Mouse (Mus musculus) limb, embryonic 11.5 days (tissue): ENCODE results near the gene Pask. TPM values are rescaled to one million over a fixed set of nuclear protein-coding genes. Genes with fewer than 3 reads are reported as not detected.
A peak's percentile ranks its signal among the peaks of the same experiment; 100 is the strongest.

Source experiments
- ATAC-seq: fragments of 200-750 bp; cut with Nextera tagmentation; 2 replicates; pipeline ENCODE4 v1.8.0; 2017; ENCODE audit warnings: low read depth; ENCODE audit not compliant: insufficient number of reproducible peaks, low FRiP score, low TSS enrichment
- DNase-seq: peaks from one replicate; pipeline ENCODE4 v3.0.0-alpha.2; 2015; ENCODE audit warnings: low spot score
- H3K27ac ChIP-seq: fragments of 300-500 bp; sonication (generic); replicated peaks from 2 replicates; pipeline ENCODE4 v1.5.1; 2014; ENCODE audit warnings: low read depth, mild to moderate bottlenecking, low read length
- H3K27me3 ChIP-seq: fragments of 300-500 bp; sonication (generic); 2 replicates; pipeline ENCODE4 v1.6.1; 2014; ENCODE audit warnings: mild to moderate bottlenecking, low read length, mixed read lengths; ENCODE audit not compliant: control insufficient read depth, insufficient read depth
- H3K36me3 ChIP-seq: fragments of 300-500 bp; sonication (generic); 2 replicates; pipeline ENCODE4 v1.6.1; 2014; ENCODE audit warnings: mild to moderate bottlenecking, low read length, moderate library complexity, mixed read lengths; ENCODE audit not compliant: control insufficient read depth, insufficient read depth
- H3K4me1 ChIP-seq: fragments of 300-500 bp; sonication (generic); 2 replicates; pipeline ENCODE4 v1.6.1; 2014; ENCODE audit warnings: low read length, mixed read lengths; ENCODE audit not compliant: control insufficient read depth, insufficient read depth
- H3K4me2 ChIP-seq: fragments of 300-500 bp; sonication (generic); 2 replicates; pipeline ENCODE4 v1.6.1; 2014; ENCODE audit warnings: low read depth, mild to moderate bottlenecking, moderate library complexity; ENCODE audit not compliant: severe bottlenecking
- H3K4me3 ChIP-seq: fragments of 300-500 bp; sonication (generic); 2 replicates; pipeline ENCODE4 v1.5.1; 2014; ENCODE audit warnings: low read depth, low read length
- H3K9ac ChIP-seq: fragments of 300-500 bp; sonication (generic); 2 replicates; pipeline ENCODE4 v1.6.1; 2014; ENCODE audit warnings: mild to moderate bottlenecking, low read length
- H3K9me3 ChIP-seq: fragments of 300-500 bp; sonication (generic); 2 replicates; pipeline ENCODE4 v1.6.1; 2016; ENCODE audit warnings: low read length; ENCODE audit not compliant: control insufficient read depth
- whole genome bisulfite sequencing: fragments of 180-500 bp; shearing (Covaris S2); extraction: QIAGEN DNeasy Blood & Tissue Kit; methylation state at CpG from one replicate; pipeline ENCODE4 v1.1.7; 2014; 5-methylcytosine and 5-hydroxymethylcytosine counted together
- polyA plus RNA-seq: library from polyadenylated mRNA; unstranded; fragments of >200 nt; fragmentation: Nextera tagmentation; extraction: Ambion mirVana; gene quantifications from 2 replicates; pipeline ENCODE4 v1.2.1, GENCODE M21; 2014

The Pask gene
- polyA plus RNA-seq, 1 experiment from 2014 or later, result 23.3 TPM

DNA sequence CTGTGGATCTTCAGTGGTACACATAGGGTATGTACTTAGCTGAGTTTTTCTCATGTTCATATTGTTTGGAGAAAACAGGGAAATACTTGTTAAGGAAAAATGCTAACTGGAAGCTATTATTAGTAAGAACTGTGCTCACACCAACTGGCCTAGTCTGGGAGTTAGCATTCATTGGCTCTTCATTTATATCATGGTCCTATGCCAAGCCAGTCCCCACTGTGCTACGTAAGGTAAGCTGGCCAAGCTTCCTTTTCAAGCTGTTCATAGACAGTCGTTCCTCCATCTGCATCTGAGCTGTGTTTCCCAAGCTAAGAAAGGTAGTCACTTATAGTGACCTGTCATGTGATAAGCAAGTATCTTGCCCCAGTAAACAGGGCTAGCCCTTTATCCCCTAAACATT lies 9.4 kb upstream of the Pask start:
- WGBS, result 88% methylated on average over 2 of the region's 2 CpGs
- no peak overlapping the region for H3K9ac ChIP-seq

DNA sequence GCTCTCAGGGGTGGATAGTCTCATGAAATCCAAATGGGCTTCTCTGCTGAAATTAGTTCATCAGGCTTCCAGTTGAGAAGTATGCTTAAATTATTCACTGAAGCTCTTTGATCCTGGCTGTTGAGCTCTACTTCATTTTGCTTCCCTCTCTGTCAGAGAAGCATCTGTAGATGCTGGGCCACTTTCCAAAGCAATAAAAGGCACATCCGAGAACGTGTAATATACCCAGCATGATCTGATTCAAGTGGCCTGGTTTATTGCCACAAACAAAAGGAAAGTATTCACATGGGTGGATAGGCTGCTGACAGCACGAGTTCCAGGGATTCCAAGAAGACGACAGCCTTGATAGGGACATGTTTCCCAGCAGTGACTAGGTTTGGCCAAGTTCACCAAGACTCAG lies 6.4 kb upstream of the Pask start:
- H3K36me3 ChIP-seq, result peaks cover 21% of the 10 kb centered on the region
- H3K4me2 ChIP-seq, result no peak overlapping the region
- H3K27ac ChIP-seq, result no peak overlapping the region
- ATAC-seq (no peak), DNase-seq (no peak)
- H3K9ac ChIP-seq, result no peak overlapping the region
- H3K4me1 ChIP-seq, result no peaks in the 10 kb centered on the region
- 71% methylated on average over 4 of the region's 4 CpGs for WGBS
- H3K27me3 ChIP-seq, result no peaks in the 10 kb centered on the region
- no peaks in the 10 kb centered on the region for H3K9me3 ChIP-seq
- H3K4me3 ChIP-seq, result no peak overlapping the region

More for the DNA sequence above, 9.4 kb upstream of the Pask start:
- Histone ChIP-seq H3K36me3 (peaks cover 20% of the 10 kb centered on the region), H3K9me3 (no peaks in the 10 kb centered on the region), H3K27ac (no peak overlapping the region), H3K27me3 (no peaks in the 10 kb centered on the region), H3K4me1 (no peaks in the 10 kb centered on the region), H3K4me2 (no peak overlapping the region), H3K4me3 (no peak overlapping the region)
- DNase-seq (no peak), ATAC-seq (no peak)

DNA sequence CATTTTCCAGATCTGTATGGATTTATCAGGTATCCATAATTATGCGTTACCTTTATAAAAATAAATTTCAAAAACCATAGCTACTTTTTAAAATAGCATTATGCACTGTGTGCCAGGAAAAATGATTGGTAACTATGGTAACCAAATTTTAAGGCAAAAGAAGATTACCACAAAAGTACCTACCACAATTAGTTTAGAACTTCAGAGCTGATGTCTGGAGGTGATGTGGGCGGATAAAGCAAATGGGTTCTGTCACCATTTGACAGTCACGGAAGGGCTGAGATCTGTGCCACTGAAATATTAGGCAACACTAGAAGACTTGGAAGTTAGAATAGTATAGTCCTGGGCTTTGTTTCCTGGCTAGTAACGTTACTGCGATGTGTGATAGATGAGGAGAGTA lies 3.9 kb upstream of the Pask start:
- Histone ChIP-seq H3K4me3 (no peak overlapping the region), H3K9ac (no peak overlapping the region), H3K4me1 (peaks cover 5% of the 10 kb centered on the region; the same call in 1 of the 2 replicates), H3K4me2 (no peak overlapping the region), H3K36me3 (peaks cover 13% of the 10 kb centered on the region), H3K27ac (no peak overlapping the region), H3K9me3 (no peaks in the 10 kb centered on the region), H3K27me3 (no peaks in the 10 kb centered on the region)
- no peak for ATAC-seq
- WGBS, result 94% methylated on average over 5 of the region's 5 CpGs
- no peak for DNase-seq

DNA sequence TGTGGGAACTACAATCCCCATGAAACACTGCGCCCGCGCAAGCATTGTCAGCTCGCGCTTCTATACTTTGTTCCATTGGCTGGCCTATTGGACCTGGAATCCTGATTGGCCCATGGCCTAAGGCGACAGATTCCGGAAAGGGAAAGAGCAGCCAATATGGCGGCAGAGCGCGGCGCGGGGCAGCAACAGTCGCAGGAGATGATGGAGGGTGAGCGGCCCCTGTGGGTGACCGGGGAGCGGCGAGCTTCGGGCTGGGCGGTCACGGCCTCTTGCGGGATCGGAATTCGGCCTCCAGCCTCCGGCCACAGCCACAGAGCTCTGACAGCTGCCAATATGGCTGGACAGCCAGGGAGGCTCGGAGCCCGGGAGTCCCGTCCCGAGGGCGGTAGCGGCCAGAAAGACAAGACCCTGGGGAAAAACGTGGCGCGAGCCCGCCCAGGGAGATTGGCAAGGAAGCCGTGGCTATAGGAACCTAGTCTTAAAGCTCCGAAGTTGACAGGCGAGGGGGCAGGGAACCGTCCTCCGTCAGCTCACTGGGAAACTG lies 294 bp upstream of the Pask start:
- Histone ChIP-seq H3K27me3 (no peaks in the 10 kb centered on the region), H3K9ac (peak overlapping the region; percentile 86), H3K27ac (no peak overlapping the region), H3K9me3 (no peaks in the 10 kb centered on the region), H3K4me3 (peak overlapping the region; percentile 91), H3K36me3 (peaks cover 6% of the 10 kb centered on the region), H3K4me1 (peaks cover 8% of the 10 kb centered on the region; the same call in 1 of the 2 replicates), H3K4me2 (peak overlapping the region; percentile 79)
- DNase-seq (peak; percentile 92), ATAC-seq (peak; percentile 94)
- WGBS, result under 1% methylated on average over 39 of the region's 39 CpGs

DNA sequence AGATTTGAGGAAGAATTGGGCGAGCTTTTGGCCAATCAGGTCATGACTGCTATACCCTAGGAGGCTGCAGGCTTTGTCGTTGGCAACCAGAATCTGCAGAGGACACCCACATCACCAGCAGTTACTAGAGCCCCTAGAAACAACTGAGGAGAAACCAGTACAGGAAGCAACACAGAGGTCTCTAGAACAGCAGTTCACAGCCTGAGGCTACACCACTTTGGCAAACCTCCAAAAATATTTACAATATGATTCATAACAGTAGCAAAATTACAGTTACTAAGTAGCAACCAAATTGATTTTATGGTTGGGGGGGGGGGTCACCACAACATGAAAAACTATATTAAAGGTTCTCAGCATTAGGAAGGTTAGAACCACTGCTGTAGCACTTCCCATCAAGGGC lies 8.7 kb downstream of the Pask start:
- H3K4me3 ChIP-seq, result no peak overlapping the region
- 82% methylated on average over 2 of the region's 2 CpGs for WGBS
- H3K27ac ChIP-seq, result no peak overlapping the region
- DNase-seq, result no peak
- no peak overlapping the region for H3K9ac ChIP-seq
- peaks cover 2% of the 10 kb centered on the region; the same call in 1 of the 2 replicates for H3K36me3 ChIP-seq
- no peak overlapping the region for H3K4me2 ChIP-seq
- no peak for ATAC-seq
- no peaks in the 10 kb centered on the region for H3K9me3 ChIP-seq
- H3K4me1 ChIP-seq, result no peaks in the 10 kb centered on the region
- no peaks in the 10 kb centered on the region for H3K27me3 ChIP-seq

DNA sequence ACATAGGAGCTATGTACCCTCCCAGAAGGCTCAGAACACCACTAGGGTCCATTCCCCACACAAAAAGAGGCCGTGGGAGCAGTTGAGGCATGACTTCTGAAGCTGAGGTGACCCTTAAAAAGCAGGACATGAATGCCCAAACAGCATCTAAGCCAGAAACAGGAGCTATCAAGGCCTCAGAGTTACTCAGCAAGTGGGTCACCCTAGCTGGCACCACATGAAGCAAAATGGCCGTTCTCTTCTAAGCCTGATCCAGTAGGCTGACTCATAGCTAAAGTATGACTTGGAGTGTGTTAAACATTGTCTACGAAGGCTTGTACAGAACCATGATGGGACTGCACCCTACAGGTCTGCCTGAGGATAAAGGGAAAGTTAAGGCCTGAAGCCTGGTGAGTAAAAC lies 16.8 kb downstream of the Pask start:
- H3K9ac ChIP-seq, result no peak overlapping the region
- no peaks in the 10 kb centered on the region for H3K27me3 ChIP-seq
- H3K4me3 ChIP-seq, result no peak overlapping the region
- H3K4me1 ChIP-seq, result no peaks in the 10 kb centered on the region
- H3K27ac ChIP-seq, result no peak overlapping the region
- ATAC-seq (no peak), DNase-seq (no peak)
- peaks cover 9% of the 10 kb centered on the region for H3K36me3 ChIP-seq
- H3K4me2 ChIP-seq, result no peak overlapping the region
- H3K9me3 ChIP-seq, result no peaks in the 10 kb centered on the region
- 94% methylated on average over 3 of the region's 3 CpGs for WGBS

DNA sequence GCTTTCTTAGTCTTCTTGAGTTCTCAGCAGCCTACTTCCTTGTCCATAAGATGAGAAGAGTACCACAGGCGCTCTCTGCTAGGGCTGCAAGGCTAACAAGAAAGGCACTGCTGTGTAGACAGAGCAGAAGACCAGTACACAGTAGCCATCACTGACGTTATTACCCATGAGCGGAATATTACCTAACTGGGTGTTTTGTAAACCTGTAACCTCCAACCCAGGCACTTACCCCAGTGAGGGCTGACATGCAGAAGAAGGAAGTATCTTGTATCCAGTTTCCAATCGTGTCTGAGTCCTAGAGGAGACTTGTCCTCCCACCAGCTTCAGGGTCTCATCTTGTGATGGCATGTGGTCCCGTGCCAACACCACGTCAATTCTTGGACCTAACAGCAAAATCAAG lies 19.3 kb downstream of the Pask start:
- H3K27me3 ChIP-seq, result no peaks in the 10 kb centered on the region
- 89% methylated on average over 6 of the region's 6 CpGs for WGBS
- H3K9me3 ChIP-seq, result no peaks in the 10 kb centered on the region
- H3K9ac ChIP-seq, result no peak overlapping the region
- DNase-seq (no peak), ATAC-seq (no peak)
- no peak overlapping the region for H3K4me3 ChIP-seq
- H3K36me3 ChIP-seq, result peaks cover 19% of the 10 kb centered on the region
- no peaks in the 10 kb centered on the region for H3K4me1 ChIP-seq
- no peak overlapping the region for H3K27ac ChIP-seq
- H3K4me2 ChIP-seq, result no peak overlapping the region

DNA sequence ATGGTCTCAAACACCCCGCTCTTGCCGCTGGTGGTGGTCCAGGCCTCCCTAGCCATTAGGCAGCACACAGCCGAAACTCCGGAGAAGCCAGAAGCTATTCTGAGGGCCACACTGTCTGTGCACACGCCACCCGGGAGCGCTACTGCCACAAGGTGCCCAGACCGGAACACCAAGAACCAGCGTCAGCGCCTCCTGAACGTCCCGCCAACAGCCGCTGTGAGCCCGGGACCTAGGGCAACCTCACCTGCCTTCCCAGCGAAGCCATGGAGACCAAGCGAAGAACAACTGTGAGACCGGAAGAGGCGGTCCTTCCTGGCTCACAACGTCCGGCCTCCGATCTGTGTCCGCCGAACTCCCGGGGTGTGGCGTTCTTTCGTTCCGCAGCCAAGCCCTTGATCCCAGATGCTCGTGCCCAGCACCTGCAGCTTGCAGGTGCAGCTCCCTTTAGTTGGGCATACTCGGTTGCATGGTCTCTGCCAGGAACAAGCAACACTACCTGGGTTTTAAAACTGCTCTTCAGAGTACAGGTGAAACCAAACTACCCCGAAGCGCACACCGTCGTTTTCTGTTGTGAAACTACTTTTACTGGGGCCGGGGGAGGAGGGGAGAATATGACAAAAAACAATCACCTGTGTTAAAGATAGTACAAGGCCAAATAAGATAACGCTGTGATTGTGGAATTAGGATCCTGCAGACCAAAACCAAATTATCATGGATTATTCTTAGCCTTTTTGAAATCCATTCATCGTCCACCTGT lies 37.5 kb downstream of the Pask start, which contains the start of gene Mterf4:
Mterf4 (minus strand) TSS at position 335 of the 757 bp plus-strand sequence.
- H3K27ac ChIP-seq, result no peak within 1 kb of the TSS

More for the DNA sequence above, 37.5 kb downstream of the Pask start, which contains the start of gene Mterf4:
- H3K4me3 ChIP-seq, result peak within 1 kb of the TSS; percentile 72
- no peaks in the 10 kb centered on the region for H3K27me3 ChIP-seq
- DNase-seq (peak; percentile 90), ATAC-seq (peak; percentile 83)
- H3K36me3 ChIP-seq, result peaks cover 18% of the 10 kb centered on the region
- no peaks in the 10 kb centered on the region for H3K9me3 ChIP-seq
- peak within 1 kb of the TSS; percentile 56 for H3K4me2 ChIP-seq
- H3K4me1 ChIP-seq, result no peaks in the 10 kb centered on the region
- WGBS, result 9% methylated on average over 36 of the region's 36 CpGs
- peak within 1 kb of the TSS; percentile 75 for H3K9ac ChIP-seq
